Mouse (Mus musculus): ENCODE measurements around the gene Pttg1ip. TPM values are rescaled to one million over a fixed set of nuclear protein-coding genes. Genes with fewer than 3 reads are reported as not detected.
A peak's percentile ranks its signal among the peaks of the same experiment; 100 is the strongest.

The Pttg1ip gene
- polyA plus RNA-seq, 2 experiments from 2014 or later, result 107 to 179 TPM

DNA sequence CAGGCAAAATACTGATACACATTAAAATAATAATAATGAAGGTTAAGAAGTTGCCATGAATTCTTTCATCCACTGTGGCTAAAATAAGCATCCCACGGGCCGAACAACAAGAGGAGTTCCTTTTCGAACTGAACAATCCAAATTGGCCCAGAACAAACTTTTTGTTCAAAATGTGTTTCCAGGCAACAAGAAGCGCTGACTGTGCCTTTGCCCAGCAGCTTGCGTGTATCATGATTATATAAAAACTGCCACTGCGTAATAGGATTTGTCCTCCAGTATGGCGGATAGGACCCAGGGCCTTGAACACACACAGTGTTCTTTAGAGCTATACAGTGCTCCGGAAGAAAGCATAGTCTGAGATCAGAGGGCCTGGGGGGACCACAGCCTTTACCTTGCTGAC, 27.1 kb downstream of the Pttg1ip start:
- ATAC-seq, result no peak

DNA sequence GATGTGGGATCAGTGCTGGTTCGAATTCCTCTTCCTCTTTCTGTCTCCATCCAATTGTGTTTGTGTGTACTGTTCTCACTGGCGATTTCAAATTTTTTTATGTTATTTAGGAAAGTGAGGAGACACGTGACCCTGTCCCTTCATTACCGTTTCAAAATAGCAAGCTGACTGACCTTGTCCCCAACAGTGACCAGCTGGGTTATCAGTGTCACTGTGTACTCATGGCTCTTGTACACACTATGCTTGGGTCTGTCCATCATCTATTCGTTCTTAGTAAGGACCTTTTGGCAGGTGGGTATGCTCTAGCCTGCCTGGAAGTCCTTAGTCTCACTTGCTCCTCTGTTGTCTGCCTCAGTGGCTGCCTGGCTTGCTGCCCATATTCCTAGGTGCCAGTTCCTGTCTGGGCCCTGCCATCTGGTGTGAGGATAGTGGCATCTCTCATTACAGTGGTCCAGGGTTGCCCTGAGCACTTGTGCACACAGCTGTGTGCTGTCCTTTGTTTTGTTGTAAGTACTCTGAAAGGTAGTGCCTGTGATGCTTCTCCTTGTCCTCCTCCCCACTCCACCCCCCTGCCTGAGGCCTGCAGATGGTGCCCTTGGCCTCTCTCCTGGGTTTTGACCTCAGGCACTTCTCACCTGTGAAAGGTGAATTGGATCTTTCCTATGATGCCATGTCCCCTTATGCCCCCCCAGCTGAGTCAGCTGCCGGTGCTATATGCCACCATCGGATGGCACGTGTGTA, 28.9 kb downstream of the Pttg1ip start:
- no peak for ATAC-seq

DNA sequence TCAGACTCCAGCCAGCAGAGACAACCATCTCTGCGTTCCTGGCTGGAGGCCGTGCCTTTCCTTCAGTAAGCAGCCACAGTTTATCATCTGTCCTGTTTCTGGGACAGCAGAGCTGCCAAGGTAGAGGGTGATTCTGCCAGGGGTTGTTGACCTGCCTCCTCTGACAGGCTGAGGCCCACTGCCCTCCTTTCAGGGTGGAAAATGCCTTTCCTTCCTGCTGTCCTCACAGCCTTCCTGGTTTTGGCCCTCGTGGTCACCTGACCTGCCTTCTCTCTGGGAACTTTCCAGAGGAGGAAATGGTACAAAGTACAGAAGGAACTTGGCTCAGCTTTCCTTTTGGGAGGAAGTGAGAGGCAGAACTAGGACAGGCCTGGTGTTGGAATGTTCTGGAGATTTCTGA, 31.9 kb downstream of the Pttg1ip start:
- no peak for ATAC-seq

DNA sequence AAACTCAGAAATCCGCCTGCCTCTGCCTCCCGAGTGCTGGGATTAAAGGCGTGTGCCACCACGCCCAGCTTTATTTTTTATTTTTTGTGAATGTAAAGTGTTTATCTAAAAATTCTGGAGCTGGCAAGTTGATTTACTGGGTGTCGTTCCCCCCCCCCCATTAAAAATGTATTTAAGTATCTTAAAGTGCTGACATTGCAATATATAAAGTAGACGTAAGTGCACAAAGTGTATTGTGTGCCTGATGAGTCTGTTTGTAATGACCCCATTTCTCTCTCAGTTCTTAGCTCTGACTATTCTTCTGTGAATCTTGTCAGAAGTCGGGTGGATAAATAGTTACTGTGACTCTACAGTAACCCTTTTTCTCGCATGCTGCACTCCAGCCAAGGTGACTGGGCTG, 34.1 kb downstream of the Pttg1ip start:
- ATAC-seq, result no peak

DNA sequence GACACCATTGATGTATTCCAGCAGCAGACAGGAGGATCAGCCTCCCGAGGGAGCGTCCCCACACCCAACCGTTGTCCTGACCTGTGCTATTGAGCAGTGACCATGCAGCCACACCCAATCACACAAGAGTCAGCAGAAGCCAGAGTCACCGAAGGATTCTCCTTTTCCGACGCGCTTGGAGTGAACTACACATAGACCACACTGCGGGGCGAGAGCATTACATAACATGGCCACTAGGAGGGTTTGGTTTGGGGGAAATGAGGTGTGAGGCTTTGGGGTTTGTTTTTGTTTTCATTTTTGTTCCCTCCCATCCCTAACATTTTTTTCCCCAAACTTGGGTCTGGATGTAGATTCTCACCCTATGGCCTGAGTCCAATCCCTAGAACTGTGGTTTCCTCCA, 34.6 kb downstream of the Pttg1ip start:
- no peak for ATAC-seq

DNA sequence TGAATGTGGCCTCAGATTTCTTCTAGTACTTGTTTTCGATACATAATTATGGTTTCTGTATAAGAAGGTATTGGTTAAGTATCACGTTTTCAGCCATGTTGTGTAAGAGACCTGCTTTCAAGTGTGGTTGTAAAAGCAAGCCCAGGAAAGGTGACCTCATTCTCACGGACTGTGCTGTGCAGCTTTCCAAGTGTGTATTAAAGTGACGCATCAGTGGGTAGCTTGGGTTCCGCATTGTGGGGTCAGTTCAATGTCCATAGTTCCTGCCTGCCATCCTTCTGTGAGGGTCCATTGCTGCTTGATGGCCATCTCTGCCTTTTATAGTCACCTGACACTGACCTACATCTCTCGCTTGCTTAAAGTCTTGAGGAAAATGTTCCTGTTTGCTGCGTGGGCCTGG, 35.4 kb downstream of the Pttg1ip start:
- ATAC-seq, result no peak

DNA sequence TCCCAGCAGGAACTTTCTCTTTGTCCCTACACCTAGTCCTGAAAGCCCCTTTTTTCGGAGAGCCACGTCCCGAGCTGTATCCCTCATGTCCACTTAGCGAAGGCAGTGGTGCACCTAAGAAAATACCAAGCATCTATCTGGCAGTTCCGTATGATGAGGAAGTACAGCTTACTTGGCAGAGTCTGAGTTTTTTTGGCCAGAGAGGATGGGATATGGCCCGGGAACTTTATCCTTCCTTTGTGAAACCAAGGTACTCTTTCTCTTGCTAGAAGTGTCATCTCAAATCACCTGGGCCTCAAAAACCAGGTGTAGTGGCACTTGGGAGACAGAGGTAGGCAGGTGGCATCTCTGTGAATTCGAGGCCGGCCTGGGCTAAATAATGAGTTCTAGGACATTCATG, 40.0 kb downstream of the Pttg1ip start:
- ATAC-seq, result no peak

DNA sequence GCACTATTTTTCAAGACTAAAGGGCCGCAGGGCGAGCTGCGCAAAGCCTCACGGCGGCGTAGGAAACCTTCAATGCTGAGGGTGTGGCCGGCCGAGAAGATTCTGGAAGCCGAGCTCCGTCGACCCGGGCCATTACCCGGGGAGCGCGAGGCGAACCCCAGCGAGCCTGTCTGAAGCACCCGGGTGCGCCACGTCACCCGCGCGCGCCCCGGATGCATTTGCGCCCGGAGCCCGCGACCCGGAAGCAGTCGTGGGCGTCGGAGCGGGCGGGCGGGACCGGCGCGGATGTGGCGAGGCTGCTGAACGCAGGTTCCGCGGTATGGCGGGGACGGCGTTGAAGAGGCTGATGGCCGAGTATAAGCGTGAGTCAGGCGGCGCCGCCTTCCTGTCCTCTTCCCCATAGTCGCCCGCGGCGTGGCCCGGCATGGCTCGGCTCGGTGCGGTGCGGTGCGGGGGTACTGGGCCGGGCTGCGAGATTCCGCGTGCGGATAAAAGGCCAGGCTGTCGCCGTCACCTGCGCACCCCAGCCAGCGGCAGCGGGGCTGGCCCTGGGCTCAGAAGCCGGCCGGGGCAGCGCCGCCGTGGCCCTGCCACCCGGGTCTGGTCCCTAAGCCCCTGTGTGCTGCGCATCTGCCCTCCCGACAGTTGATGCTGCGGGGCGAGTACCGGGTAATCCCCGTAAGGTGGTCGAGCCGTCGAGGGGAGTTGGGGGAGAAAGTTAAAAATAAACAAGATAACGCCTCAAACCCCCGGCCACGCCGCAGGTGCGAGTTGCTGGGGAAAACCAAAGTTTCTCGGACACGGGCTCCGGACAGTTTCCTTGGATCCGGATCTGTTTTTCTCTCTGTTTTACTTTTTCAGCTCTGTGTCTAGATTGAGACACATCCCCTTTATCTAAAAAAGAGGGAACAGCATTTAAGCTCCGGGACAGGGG, 40.8 kb downstream of the Pttg1ip start, which contains the start of gene Ube2g2:
Gene Ube2g2, plus strand, starts transcription at position 221 of the 934 bp plus-strand sequence.
- peak; percentile 85 for ATAC-seq

DNA sequence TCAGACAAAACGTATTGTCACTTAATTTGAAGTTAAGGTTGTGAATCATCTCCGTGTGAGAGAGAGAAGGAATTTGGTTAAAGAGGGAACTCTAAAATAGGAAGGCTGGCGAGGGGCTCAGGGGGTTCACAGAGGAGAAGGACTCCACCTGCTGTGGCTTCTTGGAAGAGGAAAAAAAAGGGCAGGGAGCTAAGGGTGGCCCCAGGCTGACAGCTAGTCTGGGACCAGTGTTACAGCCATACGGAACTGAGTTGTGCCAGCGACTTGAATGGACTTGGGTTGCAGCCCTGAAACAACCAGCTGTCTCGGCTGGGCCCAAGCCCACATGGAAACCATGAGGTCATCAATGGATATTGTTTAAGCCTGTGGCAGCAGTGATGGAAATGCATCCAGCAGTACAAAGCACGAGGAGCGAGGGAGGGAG, 41.6 kb downstream of the Pttg1ip start:
- ATAC-seq, result no peak

DNA sequence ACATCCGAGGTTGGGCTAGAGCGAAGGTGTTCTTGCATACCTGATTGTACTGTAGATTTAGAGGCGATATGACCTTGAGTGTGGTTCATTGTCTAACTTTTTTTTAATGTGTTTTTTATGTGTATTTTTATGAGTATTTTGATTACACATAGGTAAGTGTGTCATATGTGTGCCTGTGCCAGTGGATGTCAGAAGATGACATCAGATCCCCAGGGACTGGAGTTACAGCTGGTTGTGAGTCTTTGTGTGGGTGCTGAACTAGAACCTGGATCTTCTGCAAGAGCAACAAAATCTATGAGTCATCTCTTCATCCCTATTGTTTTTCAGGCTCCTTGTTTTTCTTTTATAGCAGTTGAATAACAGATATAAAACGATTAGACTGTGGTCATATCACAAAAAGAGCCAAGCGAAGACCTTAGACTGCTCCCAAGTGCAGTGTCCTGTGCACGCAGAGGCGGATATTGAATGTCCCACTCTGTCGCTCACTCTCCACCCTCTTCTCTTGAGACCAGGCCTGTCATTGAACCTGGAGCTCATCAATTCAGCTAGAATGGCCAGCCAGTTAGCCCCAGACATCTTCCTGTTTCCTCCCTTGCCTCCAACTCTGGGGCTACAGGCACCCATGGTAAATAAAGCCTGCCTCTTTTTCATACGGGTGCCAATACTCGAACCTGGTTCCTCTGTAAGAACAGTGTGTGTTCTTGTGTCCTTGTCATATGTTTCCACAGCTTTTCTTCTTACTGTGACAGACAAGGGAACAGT, 42.3 kb downstream of the Pttg1ip start:
- ATAC-seq, result no peak

DNA sequence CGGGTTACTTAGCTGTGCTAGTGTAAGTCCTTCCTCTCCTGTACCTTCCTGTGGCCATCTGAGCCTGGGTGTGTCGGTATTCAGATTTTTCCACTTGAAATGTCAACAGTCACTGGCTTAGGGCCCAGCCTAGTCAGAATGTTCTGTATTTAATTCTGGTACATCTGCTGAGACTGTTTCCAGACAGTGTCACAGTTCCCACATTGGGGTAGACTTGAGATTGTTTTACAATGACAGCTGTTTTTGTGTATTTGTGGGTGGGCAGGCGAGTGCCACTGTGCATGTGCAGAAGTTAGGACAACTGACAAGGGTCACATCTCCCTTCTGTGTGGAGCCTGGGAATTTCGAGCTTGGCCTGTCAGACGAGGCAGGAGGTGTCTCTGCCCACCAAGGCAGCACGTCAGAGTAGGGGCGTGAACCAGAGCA, 43.1 kb downstream of the Pttg1ip start:
- no peak for ATAC-seq

DNA sequence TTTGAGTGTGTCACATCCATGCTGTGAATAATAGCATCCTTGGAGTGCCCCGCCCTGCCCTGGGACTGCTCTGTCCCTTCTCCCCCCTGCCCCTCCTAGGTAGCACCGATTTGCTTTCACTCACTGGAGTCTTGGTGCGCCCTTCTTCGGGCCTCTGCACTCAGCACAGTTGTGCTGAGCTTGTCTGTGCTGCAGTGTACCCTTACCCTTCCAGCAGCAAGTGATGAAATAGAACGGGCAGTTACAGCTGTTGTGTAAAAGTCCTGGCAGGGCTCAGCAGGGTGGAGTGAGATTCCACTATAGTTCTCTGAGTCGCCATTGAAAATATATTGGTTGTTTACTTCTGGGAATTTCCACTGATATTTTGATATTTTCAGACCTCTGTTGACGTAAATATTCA, 44.5 kb downstream of the Pttg1ip start:
- no peak for ATAC-seq

DNA sequence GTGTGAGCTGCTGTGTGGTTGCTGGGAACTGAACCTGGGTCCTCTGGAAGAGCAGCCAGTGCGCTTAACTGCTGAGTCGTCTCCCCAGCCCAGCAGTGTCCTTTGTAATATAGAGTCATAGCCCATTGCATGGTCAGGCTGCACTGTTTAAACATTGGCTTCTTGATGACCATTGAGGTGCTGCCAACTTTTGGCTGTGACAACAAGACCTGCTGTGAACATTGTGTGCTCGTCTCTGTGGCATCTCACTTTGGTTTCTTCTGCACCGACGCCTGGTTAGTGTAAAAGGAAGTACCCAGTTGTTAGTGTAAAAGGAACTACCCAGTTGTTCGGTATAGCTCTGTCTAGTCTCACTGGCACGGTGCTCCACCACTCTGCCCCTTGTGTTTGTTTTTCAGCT, 45.1 kb downstream of the Pttg1ip start:
- ATAC-seq, result no peak

DNA sequence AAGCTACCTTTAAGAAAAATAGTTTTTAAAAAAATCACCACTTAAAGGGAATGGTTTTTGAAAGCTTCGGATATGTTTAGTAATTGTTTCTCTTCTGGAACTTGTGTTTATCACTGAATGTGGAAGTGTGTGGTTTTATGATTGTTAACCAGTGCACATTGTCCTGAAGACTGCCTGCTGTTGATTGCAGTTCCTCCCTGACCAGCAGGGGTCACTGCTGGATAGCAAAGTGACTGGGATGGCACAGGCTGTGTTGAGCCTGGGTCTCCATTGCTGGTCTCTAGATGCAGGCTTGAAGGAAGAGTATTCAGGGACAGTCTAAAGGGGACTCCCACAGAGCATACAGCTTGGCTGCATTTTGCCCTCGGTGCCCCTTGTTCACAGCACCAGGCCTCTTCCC, 46.0 kb downstream of the Pttg1ip start:
- ATAC-seq, result peak; percentile 79

DNA sequence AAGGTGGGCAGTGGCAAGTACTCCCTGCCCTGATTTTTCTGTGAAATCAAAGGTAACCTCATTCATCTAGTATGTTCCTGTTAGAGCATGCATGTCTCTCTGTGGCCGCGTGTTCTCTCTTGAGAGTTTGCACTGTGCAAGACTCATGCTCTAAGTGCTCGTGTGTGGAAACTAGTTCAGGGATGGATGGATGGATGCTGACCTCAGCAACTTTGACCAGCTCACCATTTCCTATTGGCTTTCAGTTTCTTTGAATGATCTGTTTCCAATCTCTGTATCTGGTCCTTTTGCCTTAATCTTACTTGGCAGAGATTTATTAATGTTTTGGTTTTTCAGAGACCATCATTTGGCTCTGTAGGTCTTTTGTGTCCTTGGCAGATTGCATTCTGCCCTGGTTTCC, 47.6 kb downstream of the Pttg1ip start:
- no peak for ATAC-seq

DNA sequence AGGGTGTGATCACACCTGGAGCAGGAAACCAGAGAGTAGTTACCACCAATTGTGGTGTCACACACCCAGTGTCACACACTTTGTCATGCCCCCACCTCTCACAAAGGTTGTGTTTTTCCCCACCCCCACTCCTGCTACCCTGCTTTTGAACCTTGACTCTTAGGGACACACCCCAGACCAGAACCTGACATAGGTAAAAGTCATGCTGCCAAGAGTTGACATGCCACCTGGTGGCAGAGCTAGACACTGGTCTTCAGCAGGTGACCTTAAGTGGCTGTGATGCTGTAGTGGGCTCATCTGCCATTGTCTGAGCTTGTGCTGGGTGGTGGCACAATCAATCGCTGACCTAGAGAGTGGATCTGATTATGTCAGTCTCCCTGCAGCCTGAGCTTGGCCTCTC, 48.5 kb downstream of the Pttg1ip start:
- no peak for ATAC-seq

DNA sequence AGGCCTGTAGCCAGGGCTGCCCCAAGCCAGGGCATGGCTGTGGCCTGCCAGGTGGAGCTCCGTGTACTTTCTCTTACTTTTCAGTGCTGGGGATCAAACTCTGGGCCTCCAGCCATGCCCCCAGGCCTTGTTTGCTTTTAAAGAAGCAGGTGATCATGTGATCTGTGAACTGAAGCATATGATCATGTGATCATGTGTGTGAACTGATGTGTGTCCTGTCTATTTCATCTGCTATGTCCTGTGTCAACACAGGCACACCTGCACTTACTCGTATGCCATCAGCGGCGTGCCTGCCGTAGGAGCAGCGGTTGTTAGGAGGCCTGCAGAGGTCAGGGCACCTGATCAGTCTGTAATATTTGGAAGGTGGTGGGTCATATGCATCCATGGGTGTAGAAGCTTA, 52.5 kb downstream of the Pttg1ip start:
- ATAC-seq, result no peak

DNA sequence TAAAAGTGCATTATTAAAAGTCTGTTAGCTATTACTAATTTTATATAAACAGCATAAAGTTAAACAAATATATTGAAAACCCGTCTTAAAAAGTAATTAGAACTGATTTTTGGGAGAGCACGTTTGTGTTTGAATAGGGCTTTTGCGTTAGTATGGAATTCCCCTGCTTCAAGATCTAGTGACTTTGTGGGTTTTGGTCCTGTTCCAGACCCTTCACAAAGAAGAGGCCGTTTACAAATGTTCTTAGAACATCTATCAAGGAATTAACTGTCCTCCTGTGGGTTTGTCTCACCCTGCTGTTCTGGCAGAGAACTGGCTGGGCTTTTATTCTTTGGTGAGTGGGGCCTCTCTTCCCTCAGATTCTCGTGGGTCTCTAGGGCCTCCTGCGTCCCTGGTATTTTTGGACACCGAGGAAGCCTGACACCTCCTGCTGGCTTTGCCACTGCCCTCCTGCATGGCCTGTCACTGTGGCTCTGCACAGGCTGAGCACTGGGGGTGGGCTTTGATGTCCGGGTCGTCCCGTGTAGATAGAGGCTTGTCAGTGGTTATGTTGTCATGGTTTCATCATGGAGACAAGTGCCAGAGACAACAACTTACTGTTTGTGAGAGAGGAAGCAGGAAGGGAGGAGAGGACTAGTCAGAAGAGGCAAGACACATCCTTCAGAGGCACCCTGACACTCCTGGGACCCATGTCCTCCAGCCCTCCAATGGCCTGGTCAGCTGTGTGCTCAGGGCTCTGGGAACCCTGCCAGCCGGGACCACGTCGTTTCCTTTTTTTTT, 53.1 kb downstream of the Pttg1ip start:
- no peak for ATAC-seq

DNA sequence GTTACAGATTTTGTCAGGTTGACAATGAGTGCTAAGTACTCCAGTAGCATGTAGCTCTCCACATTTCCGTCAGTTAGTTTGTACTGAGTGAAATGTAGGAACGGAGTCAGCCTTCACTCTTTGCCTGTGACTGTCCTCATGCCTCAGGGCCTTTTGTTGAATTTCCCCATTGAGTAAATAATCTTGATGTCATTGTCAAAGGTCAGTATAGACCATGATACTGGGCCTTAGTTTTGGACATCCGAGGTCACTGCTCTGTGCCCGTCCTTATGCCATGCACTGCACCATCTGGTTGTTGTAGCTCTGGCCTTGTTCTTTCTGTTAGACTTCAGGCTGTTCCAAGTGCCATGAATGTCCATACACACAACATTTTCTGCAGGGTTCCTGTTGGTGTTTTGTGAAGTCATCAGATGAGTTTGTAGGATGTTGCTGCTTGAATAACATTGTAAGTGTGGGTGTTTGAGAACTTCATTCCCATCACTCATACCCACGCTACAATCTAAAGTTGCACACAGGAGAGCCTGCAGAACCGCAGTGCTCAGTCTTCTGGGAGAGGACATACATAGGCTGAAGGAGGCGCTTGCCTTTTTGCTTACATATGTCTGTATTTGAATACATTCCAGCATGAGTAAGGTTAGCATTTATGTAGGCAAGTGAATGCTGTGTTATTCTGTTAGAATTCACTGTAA, 54.9 kb downstream of the Pttg1ip start:
- ATAC-seq, result no peak

DNA sequence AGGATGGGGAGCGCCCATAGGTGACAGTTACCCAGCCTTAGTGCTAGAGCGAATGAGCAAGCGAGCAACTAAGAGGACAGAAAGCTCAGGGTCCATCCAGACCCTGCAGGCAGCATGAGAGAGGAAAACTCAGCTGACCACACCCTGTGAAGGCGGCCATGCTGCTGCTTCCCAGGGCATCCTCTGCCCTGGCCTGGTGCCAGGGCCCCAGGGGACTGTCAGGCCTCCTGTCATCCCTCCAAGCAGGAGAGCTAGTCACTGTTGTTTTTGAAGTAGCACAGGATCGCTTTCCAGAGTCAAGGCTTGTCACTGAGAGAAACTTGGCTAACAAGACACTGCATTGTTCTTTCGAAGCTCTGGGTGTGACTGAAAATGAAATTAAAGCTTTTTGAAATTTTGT, 57.4 kb downstream of the Pttg1ip start:
- ATAC-seq, result no peak

DNA sequence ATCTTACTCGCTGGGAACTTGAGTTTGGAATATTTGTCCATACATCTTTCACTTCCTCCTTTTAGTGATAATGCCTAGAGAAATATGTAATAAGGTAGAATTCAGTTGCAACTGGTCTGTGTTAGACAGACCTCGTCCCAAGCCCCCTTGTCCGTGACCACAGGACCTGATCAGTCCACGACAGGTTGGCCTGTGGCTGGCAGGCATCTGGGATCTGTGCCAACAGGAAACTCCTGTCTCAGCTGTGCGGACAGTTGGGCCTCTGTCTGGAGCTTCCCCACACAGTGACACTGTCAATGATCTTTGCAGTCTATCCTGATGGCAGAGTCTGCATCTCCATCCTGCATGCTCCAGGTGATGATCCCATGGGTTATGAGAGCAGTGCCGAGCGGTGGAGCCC, 61.6 kb downstream of the Pttg1ip start:
- no peak for ATAC-seq

DNA sequence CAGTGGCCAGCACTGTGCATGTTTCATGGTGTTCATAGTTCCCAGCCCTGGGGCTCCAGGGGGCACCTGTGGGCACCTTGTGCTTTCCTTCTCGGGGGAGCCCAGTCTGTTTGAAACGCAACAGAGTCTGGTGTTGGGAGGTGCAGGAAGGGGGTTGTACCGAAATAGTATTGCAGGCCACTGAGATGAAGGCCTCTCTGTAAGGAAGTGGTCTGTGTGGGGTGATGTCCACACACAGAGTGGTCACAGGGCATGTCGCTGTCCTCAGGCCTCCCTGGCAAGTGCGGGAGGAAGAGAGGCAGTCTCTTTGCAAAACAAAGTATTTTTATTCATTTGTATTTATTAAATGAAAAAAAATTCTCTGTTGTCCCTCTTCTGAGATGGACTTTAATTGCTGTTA, 64.1 kb downstream of the Pttg1ip start:
- no peak for ATAC-seq

Data from CD4-positive, CD25-positive, alpha-beta regulatory T cell, adult 4 months (primary cell).